Mouse (Mus musculus) kidney, postnatal 0 days (tissue): ENCODE measurements around the gene Neurog1. TPM values are rescaled to one million over a fixed set of nuclear protein-coding genes. Genes with fewer than 3 reads are reported as not detected.

Experiments used
- ATAC-seq: fragments of 200-750 bp; cut with Nextera tagmentation; replicated peaks from 2 replicates; pipeline ENCODE4 v1.8.0; 2017; ENCODE audit warnings: low read depth, moderate number of reproducible peaks, moderate TSS enrichment, moderate library complexity; ENCODE audit not compliant: low FRiP score
- DNase-seq: peaks from one replicate; pipeline ENCODE4 v3.0.0-alpha.2; 2016; ENCODE audit warnings: low spot score
- H3K27ac ChIP-seq: fragments of 300-500 bp; sonication (generic); 2 replicates; pipeline ENCODE4 v1.5.1; 2014; ENCODE audit warnings: mild to moderate bottlenecking
- H3K27me3 ChIP-seq: fragments of 300-500 bp; sonication (generic); 2 replicates; pipeline ENCODE4 v1.6.1; 2014; ENCODE audit warnings: low read length, mixed read lengths; ENCODE audit not compliant: insufficient read depth
- H3K36me3 ChIP-seq: fragments of 300-500 bp; sonication (generic); 2 replicates; pipeline ENCODE4 v1.6.1; 2014; ENCODE audit warnings: low read length, mixed read lengths; ENCODE audit not compliant: insufficient read depth
- H3K4me1 ChIP-seq: fragments of 300-500 bp; sonication (generic); replicated peaks from 2 replicates; pipeline ENCODE4 v1.6.1; 2014; ENCODE audit warnings: antibody characterized with exemption, low read length, mixed read lengths; ENCODE audit not compliant: insufficient read depth
- H3K4me2 ChIP-seq: fragments of 300-500 bp; sonication (generic); 2 replicates; pipeline ENCODE4 v1.6.1; 2014; ENCODE audit warnings: mild to moderate bottlenecking, low read length, moderate library complexity, mixed read lengths
- H3K4me3 ChIP-seq: fragments of 300-500 bp; sonication (generic); replicated peaks from 2 replicates; pipeline ENCODE4 v1.5.1; 2014; ENCODE audit warnings: low read depth, low read length
- H3K9ac ChIP-seq: fragments of 300-500 bp; sonication (generic); 2 replicates; pipeline ENCODE4 v1.6.1; 2014; ENCODE audit warnings: low read depth, low read length
- H3K9me3 ChIP-seq: fragments of 300-500 bp; sonication (generic); replicated peaks from 2 replicates; pipeline ENCODE4 v1.6.1; 2016; ENCODE audit warnings: low read length, inconsistent platforms, mixed read lengths
- CTCF ChIP-seq: IDR thresholded peaks from 2 replicates; pipeline ENCODE4 v1.5.1; 2016; ENCODE audit warnings: antibody characterized with exemption, low read depth, mild to moderate bottlenecking, moderate library complexity
- WGBS: fragments of 180-500 bp; shearing (Covaris S2); extraction: QIAGEN DNeasy Blood & Tissue Kit; methylation state at CpG from one replicate; pipeline ENCODE4 v1.1.7; 2014; 5-methylcytosine and 5-hydroxymethylcytosine counted together
- polyA plus RNA-seq: library from polyadenylated mRNA; unstranded; fragments of >200 nt; fragmentation: Nextera tagmentation; extraction: Ambion mirVana; gene quantifications from 2 replicates; pipeline ENCODE4 v1.2.1, GENCODE M21; 2015

Neurog1 gene
- polyA plus RNA-seq = not detected in 2 replicates

- H3K9me3 ChIP-seq = no peaks in the 10 kb centered on the region
- no peak for TF ChIP-seq CTCF
- peak within 1 kb of the TSS; percentile 30 for H3K4me3 ChIP-seq
- H3K9ac ChIP-seq = no peak within 1 kb of the TSS
- peak within 1 kb of the TSS; percentile 50 for H3K4me2 ChIP-seq
- H3K36me3 ChIP-seq = no peaks in the 10 kb centered on the region
- ATAC-seq (no peak), DNase-seq (no peak)
- peaks cover 99% of the 10 kb centered on the region for H3K27me3 ChIP-seq
- H3K4me1 ChIP-seq = peaks cover 6% of the 10 kb centered on the region; the same call in 1 of the 2 replicates
- H3K27ac ChIP-seq = no peak within 1 kb of the TSS
- WGBS = under 1% methylated on average over 65 of the region's 65 CpGs
These were observed at the start of gene Neurog1 for GRCm38 (mm10) chr13:56251924-56252619. Gene Neurog1, minus strand, starts transcription at chr13:56252163.

GRCm38 (mm10) chr13:56299336-56299735, 47.4 kb upstream of the Neurog1 start:
- DNase-seq = no peak
- WGBS = 91% methylated on average over 11 of the region's 11 CpGs
- Histone ChIP-seq H3K9ac (no peak overlapping the region), H3K36me3 (no peaks in the 10 kb centered on the region), H3K4me2 (no peak overlapping the region), H3K4me1 (peaks cover 6% of the 10 kb centered on the region; the same call in 1 of the 2 replicates), H3K4me3 (no peak overlapping the region), H3K27ac (no peak overlapping the region), H3K27me3 (peaks cover 26% of the 10 kb centered on the region), H3K9me3 (no peaks in the 10 kb centered on the region)
- no peak for TF ChIP-seq CTCF
- ATAC-seq = no peak

- WGBS = 15% methylated on average over 8 of the region's 8 CpGs
These were observed 44.7 kb upstream of the Neurog1 start for GRCm38 (mm10) chr13:56296659-56297020.

DNA sequence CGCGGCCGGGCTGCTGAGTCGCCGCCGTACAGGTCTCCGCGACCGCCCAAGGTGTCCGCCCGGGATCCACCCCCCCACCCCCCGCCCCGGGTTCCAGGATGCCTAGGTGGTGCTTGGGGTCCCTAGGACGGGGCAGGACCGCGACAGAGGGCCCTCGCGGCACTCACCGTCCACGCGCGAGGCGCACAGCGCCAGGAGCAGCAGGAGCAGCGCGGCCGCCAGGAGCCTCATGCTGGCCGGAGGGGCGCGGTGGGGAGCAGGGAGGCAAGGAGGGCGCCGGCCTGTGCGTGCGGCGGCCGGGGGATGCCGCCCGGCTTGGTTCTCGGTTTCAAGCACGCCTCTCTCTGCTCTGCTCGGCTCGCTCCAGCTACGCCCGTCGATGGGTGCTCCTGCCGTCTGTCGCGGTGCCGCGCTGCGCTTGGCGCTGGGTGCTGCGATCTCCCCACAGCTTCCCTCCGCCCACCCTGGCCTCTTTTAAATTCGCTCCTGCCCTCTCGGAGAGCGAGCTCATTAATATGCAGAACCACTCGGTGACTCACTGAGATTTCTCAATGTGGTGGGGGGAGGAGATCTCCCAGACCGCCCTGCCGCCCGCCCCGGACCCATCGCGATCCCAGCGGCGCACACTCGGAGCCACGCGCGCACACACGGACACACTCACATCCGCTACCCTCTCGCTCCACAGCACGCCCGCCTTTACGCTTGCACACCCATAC, 44.1 kb upstream of the Neurog1 start, which contains the start of gene Cxcl14:
Gene Cxcl14, minus strand, starts transcription at position 609 of the 716 bp plus-strand sequence.
- Histone ChIP-seq H3K9ac (peak within 1 kb of the TSS; percentile 53), H3K27ac (no peak within 1 kb of the TSS), H3K9me3 (no peaks in the 10 kb centered on the region), H3K4me1 (peaks cover 6% of the 10 kb centered on the region; the same call in 1 of the 2 replicates), H3K36me3 (no peaks in the 10 kb centered on the region), H3K4me2 (peak within 1 kb of the TSS; percentile 64), H3K4me3 (peak within 1 kb of the TSS; percentile 47), H3K27me3 (peaks cover 30% of the 10 kb centered on the region)
- WGBS = under 1% methylated on average over 55 of the region's 76 CpGs
- TF ChIP-seq CTCF = no peak
- ATAC-seq (peak; percentile 44; the same call in 1 of the 2 replicates), DNase-seq (peak; percentile 59)

More at GRCm38 (mm10) chr13:56296659-56297020, 44.7 kb upstream of the Neurog1 start:
- H3K9ac ChIP-seq = 0 out of 2 replicates have a peak overlapping the region, but pooled peaks have one; percentile 53
- H3K4me3 ChIP-seq = peak overlapping the region; percentile 47
- ATAC-seq (no peak), DNase-seq (no peak)
- no peaks in the 10 kb centered on the region for H3K36me3 ChIP-seq
- no peak overlapping the region for H3K27ac ChIP-seq
- peaks cover 6% of the 10 kb centered on the region; the same call in 1 of the 2 replicates for H3K4me1 ChIP-seq
- TF ChIP-seq CTCF = no peak
- H3K4me2 ChIP-seq = peak overlapping the region; percentile 64
- H3K9me3 ChIP-seq = no peaks in the 10 kb centered on the region
- H3K27me3 ChIP-seq = peaks cover 30% of the 10 kb centered on the region

DNA sequence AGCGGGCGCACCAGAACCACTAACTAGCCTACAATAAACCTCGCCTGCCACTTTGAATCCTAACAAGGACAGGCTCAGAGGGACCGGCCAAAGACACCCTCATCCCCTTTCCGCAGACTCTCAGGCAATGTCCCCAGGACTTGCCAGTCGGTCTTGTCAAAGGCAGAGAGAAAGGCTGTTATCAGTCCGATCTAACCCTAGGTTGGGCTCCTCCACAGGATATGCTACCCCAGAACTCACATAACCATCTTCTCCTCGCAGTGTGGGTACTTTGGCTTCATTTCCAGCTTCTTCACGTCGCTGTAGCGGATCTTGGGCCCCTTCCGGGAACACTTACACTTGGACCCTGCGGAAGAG, 43.6 kb upstream of the Neurog1 start:
- Histone ChIP-seq H3K27ac (no peak overlapping the region), H3K27me3 (peaks cover 30% of the 10 kb centered on the region), H3K4me3 (peak overlapping the region; percentile 47), H3K4me1 (peaks cover 6% of the 10 kb centered on the region; the same call in 1 of the 2 replicates), H3K36me3 (no peaks in the 10 kb centered on the region), H3K9ac (peak overlapping the region; percentile 53), H3K9me3 (no peaks in the 10 kb centered on the region), H3K4me2 (peak overlapping the region; percentile 64)
- DNase-seq (no peak), ATAC-seq (no peak)
- no peak for TF ChIP-seq CTCF
- WGBS = 4% methylated on average over 13 of the region's 13 CpGs

- peaks cover 6% of the 10 kb centered on the region; the same call in 1 of the 2 replicates for H3K4me1 ChIP-seq
- H3K27ac ChIP-seq = no peak overlapping the region
- H3K9ac ChIP-seq = peak overlapping the region; percentile 53; the same call in 1 of the 2 replicates
- H3K27me3 ChIP-seq = peaks cover 30% of the 10 kb centered on the region
- H3K4me3 ChIP-seq = peak overlapping the region; percentile 47
- WGBS = 10% methylated on average over 10 of the region's 10 CpGs
- ATAC-seq (no peak), DNase-seq (no peak)
- no peaks in the 10 kb centered on the region for H3K9me3 ChIP-seq
- no peak for TF ChIP-seq CTCF
- H3K36me3 ChIP-seq = no peaks in the 10 kb centered on the region
- peak overlapping the region; percentile 64 for H3K4me2 ChIP-seq
These were observed 42.9 kb upstream of the Neurog1 start for GRCm38 (mm10) chr13:56294908-56295307.
